Mouse (Mus musculus) ES-E14 (cell line): Measurements from ENCODE around the gene Mrps27.

ENCODE experiments used
- ZC3H11A ChIP-seq: IDR thresholded peaks from 2 replicates; pipeline ENCODE4 v1.6.1; 2012; ENCODE audit warnings: low read depth, mild to moderate bottlenecking, inconsistent platforms, low read length, borderline replicate concordance
- ZNF384 ChIP-seq: IDR thresholded peaks from 2 replicates; pipeline ENCODE4 v1.6.1; 2012; ENCODE audit warnings: low read depth, low read length, inconsistent platforms

DNA sequence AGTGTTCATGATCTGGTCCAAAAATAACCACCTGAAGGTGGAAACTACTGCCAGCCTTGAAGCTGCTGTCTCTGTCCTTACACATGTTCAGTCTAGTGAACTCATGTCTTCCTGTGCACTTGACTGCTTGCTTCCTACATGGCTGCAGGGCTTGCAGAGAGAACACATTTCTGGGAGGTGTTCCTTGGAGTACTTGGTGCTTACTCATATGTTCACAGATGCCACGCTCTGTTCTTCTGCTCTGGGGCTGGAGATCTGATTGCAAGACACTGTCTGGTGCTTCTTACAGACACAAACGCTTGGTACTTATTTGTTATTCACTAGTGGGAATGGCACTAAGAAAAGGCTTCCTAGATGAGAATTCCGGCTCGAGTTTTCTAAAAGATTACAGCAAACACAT lies 117.3 kb downstream of the Mrps27 start:
- TF ChIP-seq ZC3H11A = no peak
- TF ChIP-seq ZNF384 = no peak
